Mouse (Mus musculus) cerebral cortex, adult 2 months (tissue): ENCODE measurements around the gene Inka2.

Source experiments
- WGBS: fragments of 180-500 bp; shearing (Covaris S2); methylation state at CpG from one replicate; pipeline ENCODE4 v1.1.7; 2018; 5-methylcytosine and 5-hydroxymethylcytosine counted together

Gene Inka2

GRCm38 (mm10) chr3:105704031-105705008 lies at the start of gene Inka2:
Inka2 (plus strand) TSS chr3:105704599.
- WGBS: 7% methylated on average over 40 of the region's 43 CpGs

- WGBS: 96% methylated on average over 11 of the region's 11 CpGs
Observed at GRCm38 (mm10) chr3:105655031-105655585, 49.3 kb upstream of the Inka2 start.

GRCm38 (mm10) chr3:105660530-105660929 lies 43.9 kb upstream of the Inka2 start:
- 83% methylated on average over 2 of the region's 2 CpGs for WGBS

- 80% methylated on average over 8 of the region's 8 CpGs for WGBS
Observed at GRCm38 (mm10) chr3:105663043-105663442, 41.4 kb upstream of the Inka2 start.

- WGBS: 87% methylated on average over 9 of the region's 9 CpGs
Observed at GRCm38 (mm10) chr3:105665105-105665765, 39.2 kb upstream of the Inka2 start.

- 77% methylated on average over 4 of the region's 4 CpGs for WGBS
Observed at GRCm38 (mm10) chr3:105666996-105667523, 37.3 kb upstream of the Inka2 start.

GRCm38 (mm10) chr3:105668161-105668560 lies 36.2 kb upstream of the Inka2 start:
- WGBS: 32% methylated on average over 9 of the region's 9 CpGs

- WGBS: 93% methylated on average over 3 of the region's 3 CpGs
Observed at GRCm38 (mm10) chr3:105669776-105670175, 34.6 kb upstream of the Inka2 start.

- WGBS: 88% methylated on average over 1 of the region's 1 CpGs
Observed at GRCm38 (mm10) chr3:105670801-105671200, 33.6 kb upstream of the Inka2 start.

- WGBS: 20% methylated on average over 7 of the region's 7 CpGs
Observed at GRCm38 (mm10) chr3:105674595-105675218, 29.7 kb upstream of the Inka2 start.

GRCm38 (mm10) chr3:105675932-105676331 lies 28.5 kb upstream of the Inka2 start:
- WGBS: 42% methylated on average over 2 of the region's 2 CpGs

- 89% methylated on average over 7 of the region's 7 CpGs for WGBS
Observed at GRCm38 (mm10) chr3:105680346-105680745, 24.1 kb upstream of the Inka2 start.

- 7% methylated on average over 60 of the region's 60 CpGs for WGBS
Observed at GRCm38 (mm10) chr3:105686394-105687323, 17.7 kb upstream of the Inka2 start.

- WGBS: under 1% methylated on average over 72 of the region's 72 CpGs
Observed at GRCm38 (mm10) chr3:105687324-105688060, 16.9 kb upstream of the Inka2 start, which contains the start of gene Ddx20. Ddx20 (minus strand) TSS chr3:105687574.

GRCm38 (mm10) chr3:105688536-105688935 lies 15.9 kb upstream of the Inka2 start:
- WGBS: 75% methylated on average over 2 of the region's 2 CpGs

GRCm38 (mm10) chr3:105693327-105694080 lies 10.9 kb upstream of the Inka2 start:
- 42% methylated on average over 14 of the region's 14 CpGs for WGBS

GRCm38 (mm10) chr3:105695476-105696386 lies 8.7 kb upstream of the Inka2 start:
- WGBS: 30% methylated on average over 20 of the region's 20 CpGs
